Mouse (Mus musculus) CH12.LX (cell line): Measurements from ENCODE around the gene Bpnt1. TPM values are rescaled to one million over a fixed set of nuclear protein-coding genes. Genes with fewer than 3 reads are reported as not detected.

Experiments
- DNase-seq: peaks from one replicate; pipeline ENCODE4 v3.0.0-alpha.2; 2013; ENCODE audit errors: extremely low read depth
- H3K27ac ChIP-seq: 2 replicates; pipeline ENCODE4 v1.5.1; 2012; ENCODE audit warnings: low read depth, mild to moderate bottlenecking, control low read depth, moderate library complexity; ENCODE audit not compliant: insufficient read depth
- H3K27me3 ChIP-seq: replicated peaks from 2 replicates; pipeline ENCODE3; 2012; ENCODE audit warnings: inconsistent platforms
- H3K36me3 ChIP-seq, 2 experiments: replicated peaks in 1 of 2; 2 replicates each; pipeline versions ENCODE3 to v1.6.1; 2012; ENCODE audit warnings: inconsistent platforms in 1 of 2, low read length in 1 of 2, mild to moderate bottlenecking in 1 of 2, mixed read lengths in 1 of 2, moderate library complexity in 1 of 2; ENCODE audit not compliant: control insufficient read depth in 1 of 2, insufficient read depth in 1 of 2
- H3K4me1 ChIP-seq, 2 experiments: 2 replicates each; pipeline ENCODE4 v1.6.1; 2012; ENCODE audit warnings: inconsistent platforms in 1 of 2, moderate library complexity in 1 of 2; ENCODE audit not compliant: insufficient read depth in 2 of 2, control insufficient read depth in 1 of 2
- H3K4me2 ChIP-seq: 2 replicates; pipeline ENCODE4 v1.6.1; 2012; ENCODE audit warnings: low read depth, mild to moderate bottlenecking, control low read depth; ENCODE audit not compliant: poor library complexity, insufficient read depth, severe bottlenecking
- H3K4me3 ChIP-seq, 3 experiments: fragments of 150-350 bp in 1 of 3; sonication (generic) in 1 of 3; replicated peaks in 1 of 3; 2 replicates each; pipeline versions ENCODE3 to v1.5.1; 2011 to 2012; ENCODE audit warnings: low read depth in 2 of 3, low read length in 2 of 3, mild to moderate bottlenecking in 2 of 3, moderate library complexity in 2 of 3, control low read depth in 1 of 3, improper control_type of control experiment in 1 of 3, inconsistent platforms in 1 of 3, mixed read lengths in 1 of 3; ENCODE audit not compliant: poor library complexity in 1 of 3
- H3K79me2 ChIP-seq: replicated peaks from 2 replicates; pipeline ENCODE4 v1.6.1; 2012; ENCODE audit warnings: mild to moderate bottlenecking, moderate library complexity; ENCODE audit not compliant: control insufficient read depth, poor library complexity, insufficient read depth, severe bottlenecking; ENCODE audit errors: extremely low read depth
- H3K9ac ChIP-seq: 2 replicates; pipeline ENCODE4 v1.6.1; 2012; ENCODE audit warnings: low read depth, mild to moderate bottlenecking, control low read depth, moderate library complexity; ENCODE audit not compliant: insufficient read depth
- H3K9me3 ChIP-seq: replicated peaks from 2 replicates; pipeline ENCODE3; 2012; ENCODE audit warnings: low read length, inconsistent platforms, mixed read lengths
- BHLHE40 ChIP-seq: IDR thresholded peaks from 2 replicates; pipeline ENCODE4 v1.6.1; 2011; ENCODE audit warnings: mild to moderate bottlenecking, low read depth, low read length, improper control_type of control experiment
- CHD1 ChIP-seq: IDR thresholded peaks from 2 replicates; pipeline ENCODE4 v1.6.1; 2012; ENCODE audit warnings: low read depth, low read length, improper control_type of control experiment, inconsistent platforms
- CHD2 ChIP-seq: IDR thresholded peaks from 2 replicates; pipeline ENCODE4 v1.6.1; 2011; ENCODE audit warnings: low read length, improper control_type of control experiment
- CTCF ChIP-seq, 2 experiments: IDR thresholded peaks in 1 of 2; conservative IDR thresholded peaks in 1 of 2; 2 replicates each; pipeline ENCODE4 v1.5.1; 2011 to 2012; ENCODE audit warnings: low read depth in 2 of 2, low read length in 2 of 2, improper control_type of control experiment in 1 of 2, inconsistent platforms in 1 of 2, mild to moderate bottlenecking in 1 of 2, moderate library complexity in 1 of 2
- E2F4 ChIP-seq: IDR thresholded peaks from 2 replicates; pipeline ENCODE4 v1.6.1; 2011; ENCODE audit warnings: low read depth, low read length, improper control_type of control experiment; ENCODE audit not compliant: insufficient replicate concordance
- ETS1 ChIP-seq: conservative IDR thresholded peaks from 2 replicates; pipeline ENCODE4 v1.6.1; 2012; ENCODE audit warnings: low read depth, mild to moderate bottlenecking, inconsistent platforms, low read length, improper control_type of control experiment, moderate library complexity
- GABPA ChIP-seq: IDR thresholded peaks from 2 replicates; pipeline ENCODE4 v1.6.1; 2012; ENCODE audit warnings: low read depth, low read length, improper control_type of control experiment, inconsistent platforms; ENCODE audit not compliant: insufficient replicate concordance
- HCFC1 ChIP-seq: IDR thresholded peaks from 2 replicates; pipeline ENCODE4 v1.6.1; 2012; ENCODE audit warnings: low read depth, mild to moderate bottlenecking, inconsistent platforms, low read length, improper control_type of control experiment
- IRF4 ChIP-seq: IDR thresholded peaks from 2 replicates; pipeline ENCODE4 v1.6.1; 2014; ENCODE audit warnings: low read depth, mild to moderate bottlenecking, inconsistent platforms, low read length, improper control_type of control experiment
- JUND ChIP-seq: conservative IDR thresholded peaks from 2 replicates; pipeline ENCODE4 v1.6.1; 2011; ENCODE audit warnings: low read depth, low read length, improper control_type of control experiment
- KAT2A ChIP-seq: IDR thresholded peaks from 2 replicates; pipeline ENCODE4 v1.6.1; 2012; ENCODE audit warnings: low read length, improper control_type of control experiment, inconsistent platforms; ENCODE audit not compliant: insufficient replicate concordance
- MAFK ChIP-seq: IDR thresholded peaks from 2 replicates; pipeline ENCODE4 v1.6.1; 2011; ENCODE audit warnings: low read length, improper control_type of control experiment; ENCODE audit not compliant: insufficient replicate concordance
- MAX ChIP-seq: IDR thresholded peaks from 2 replicates; pipeline ENCODE4 v1.6.1; 2011; ENCODE audit warnings: low read length, improper control_type of control experiment
- MXI1 ChIP-seq: IDR thresholded peaks from 2 replicates; pipeline ENCODE4 v1.6.1; 2011; ENCODE audit warnings: mild to moderate bottlenecking, low read depth, low read length, improper control_type of control experiment
- NRF1 ChIP-seq: IDR thresholded peaks from 2 replicates; pipeline ENCODE4 v1.6.1; 2014; ENCODE audit warnings: low read depth, mild to moderate bottlenecking, inconsistent platforms, low read length, improper control_type of control experiment, moderate library complexity
- PAX5 ChIP-seq: IDR thresholded peaks from 2 replicates; pipeline ENCODE4 v1.6.1; 2012; ENCODE audit warnings: low read length, inconsistent platforms, mixed read lengths
- POLR2A ChIP-seq: IDR thresholded peaks from 2 replicates; pipeline ENCODE4 v1.6.1; 2011; ENCODE audit warnings: low read depth, mild to moderate bottlenecking, improper control_type of control experiment, low read length
- RAD21 ChIP-seq: IDR thresholded peaks from 2 replicates; pipeline ENCODE4 v1.6.1; 2011; ENCODE audit warnings: low read depth, mild to moderate bottlenecking, low read length, improper control_type of control experiment, moderate library complexity
- RCOR1 ChIP-seq: conservative IDR thresholded peaks from 2 replicates; pipeline ENCODE4 v1.6.1; 2012; ENCODE audit warnings: low read depth, mild to moderate bottlenecking, inconsistent platforms, low read length, improper control_type of control experiment
- SMC3 ChIP-seq: IDR thresholded peaks from 2 replicates; pipeline ENCODE4 v1.6.1; 2011; ENCODE audit warnings: low read depth, low read length, improper control_type of control experiment
- TCF12 ChIP-seq: IDR thresholded peaks from 2 replicates; pipeline ENCODE4 v1.6.1; 2014; ENCODE audit warnings: low read depth, mild to moderate bottlenecking, inconsistent platforms, low read length, improper control_type of control experiment
- USF2 ChIP-seq: conservative IDR thresholded peaks from 2 replicates; pipeline ENCODE4 v1.6.1; 2011; ENCODE audit warnings: low read depth, low read length, improper control_type of control experiment
- dilution Hi-C: fragments of 300-500 bp; cut with MboI; formaldehyde crosslinking; loops from 2 replicates; pipeline ENCODE4 v1.14.3; 2020; ENCODE audit warnings: low sequenced_read_pairs; ENCODE audit not compliant: extremely low pct_unique_long_range_greater_than_20kb, extremely low pct_ligation_motif_present
- in situ Hi-C: fragments of 300-500 bp; cut with MboI; formaldehyde crosslinking; loops from 3 replicates; pipeline ENCODE4 v1.14.3; 2019; ENCODE audit warnings: low sequenced_read_pairs, low pct_ligation_motif_present, low pct_unique_long_range_greater_than_20kb, mixed read lengths
- polyA plus RNA-seq: library from polyadenylated mRNA; unstranded; fragments of >175 nt; gene quantifications from 2 replicates; pipeline ENCODE4 v1.2.1, GENCODE M21; 2012; ENCODE audit warnings: low read depth; ENCODE audit not compliant: insufficient read length
- total RNA-seq, 2 experiments: library from RNA; depleted of rRNA; stranded (reverse); fragments of 300-350 nt in 1 of 2; fragments of >200 nt in 1 of 2; gene quantifications; 2 replicates each; pipeline ENCODE4 v1.2.3; 2012 to 2014

Gene Bpnt1
- total and polyA plus RNA-seq, 3 experiments, result 38.4 to 71.9 (median 59.4) TPM

DNA sequence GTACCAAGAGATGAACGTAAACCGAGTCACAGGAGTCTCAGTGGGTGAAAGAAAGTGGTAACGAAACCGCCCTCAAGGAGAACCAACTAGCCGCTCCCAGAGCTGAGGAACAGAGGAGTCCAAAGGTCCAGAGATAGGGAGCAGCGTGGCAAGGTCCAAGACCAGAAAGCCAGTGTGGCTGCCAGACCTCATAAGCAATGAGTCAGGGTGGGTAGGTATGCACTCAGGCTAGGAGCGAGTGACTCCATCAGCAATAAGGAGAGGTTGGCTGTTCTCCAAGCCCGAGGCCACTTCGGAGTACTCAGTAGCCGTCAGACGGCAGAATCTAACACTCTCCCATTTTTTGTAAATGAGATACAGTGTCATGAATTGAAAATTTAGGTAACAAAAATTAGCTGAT lies 49.1 kb upstream of the Bpnt1 start:
- H3K4me3 ChIP-seq, result no peak overlapping the region
- in situ Hi-C loops, result no loop called here
- H3K4me1 ChIP-seq, result no peaks in the 10 kb centered on the region
- no peak overlapping the region for H3K27ac ChIP-seq
- TF ChIP-seq USF2 (no peak), POLR2A (no peak), CTCF (conservative IDR thresholded peaks at IDR 0.05 in 1 of 2, IDR thresholded peaks at IDR 0.05 in 1 of 2; ENCODE audit: low read depth in 2 of 2, low read length in 2 of 2) (no peak), MAFK (no peak), TCF12 (no peak), IRF4 (no peak), GABPA (no peak)
- no peak for DNase-seq
- H3K79me2 ChIP-seq, result no peaks in the 10 kb centered on the region
- H3K4me2 ChIP-seq, result no peak overlapping the region
- H3K9me3 ChIP-seq, result no peaks in the 10 kb centered on the region
- no peaks in the 10 kb centered on the region for H3K27me3 ChIP-seq
- H3K9ac ChIP-seq, result no peak overlapping the region
- H3K36me3 ChIP-seq, result peaks cover 78 to 97% of the 10 kb centered on the region in 2 experiments
- dilution Hi-C loops, result no loop called here

- H3K4me3 ChIP-seq, result no peak overlapping the region
- no peak for DNase-seq
- no peak overlapping the region for H3K9ac ChIP-seq
- no peak for TF ChIP-seq CHD1
- no peak for TF ChIP-seq PAX5
- TF ChIP-seq USF2, result no peak
- no peak for TF ChIP-seq HCFC1
- TF ChIP-seq CHD2, result no peak
- TF ChIP-seq GABPA, result no peak
- TF ChIP-seq RAD21, result no peak
- no peak for TF ChIP-seq RCOR1
- no peak overlapping the region for H3K27ac ChIP-seq
- H3K4me1 ChIP-seq, result no peaks in the 10 kb centered on the region
- H3K4me2 ChIP-seq, result no peak overlapping the region
- peaks cover 76 to 95% of the 10 kb centered on the region in 2 experiments for H3K36me3 ChIP-seq
- dilution Hi-C loops, result no loop called here
- no peaks in the 10 kb centered on the region for H3K27me3 ChIP-seq
- H3K9me3 ChIP-seq, result no peaks in the 10 kb centered on the region
- in situ Hi-C loops, result no loop called here
- H3K79me2 ChIP-seq, result no peaks in the 10 kb centered on the region
Measured at GRCm38 (mm10) chr1:185283247-185283646, 48.7 kb upstream of the Bpnt1 start.

DNA sequence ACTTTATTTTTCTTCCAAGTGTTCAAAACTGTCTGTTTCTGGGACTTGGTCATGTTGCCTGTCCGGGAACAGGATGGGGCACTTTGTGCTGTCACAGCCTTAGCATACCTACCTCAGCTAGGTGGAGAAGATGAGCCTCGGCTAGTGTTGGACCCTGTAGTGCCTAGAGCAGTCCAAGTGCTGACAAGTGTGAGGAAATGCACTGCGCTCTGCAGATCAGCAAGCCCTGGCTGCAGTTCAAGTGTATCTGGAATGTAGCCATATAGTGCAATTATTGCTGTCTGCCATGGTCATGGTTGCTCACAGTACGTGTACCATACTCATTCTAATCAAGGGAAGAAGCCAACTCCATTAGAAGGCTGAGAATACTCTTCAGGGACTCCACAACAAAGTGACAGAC lies 47.2 kb upstream of the Bpnt1 start:
- dilution Hi-C loops, result no loop called here
- Histone ChIP-seq H3K36me3 (peaks cover 65 to 87% of the 10 kb centered on the region in 2 experiments), H3K27me3 (no peaks in the 10 kb centered on the region)

More for the DNA sequence above, 47.2 kb upstream of the Bpnt1 start:
- H3K4me1 ChIP-seq, result no peaks in the 10 kb centered on the region
- no peaks in the 10 kb centered on the region for H3K9me3 ChIP-seq
- in situ Hi-C loops, result no loop called here
- H3K79me2 ChIP-seq, result no peaks in the 10 kb centered on the region
- no peak overlapping the region for H3K4me3 ChIP-seq
- TF ChIP-seq NRF1, result no peak
- TF ChIP-seq HCFC1, result no peak
- no peak for TF ChIP-seq BHLHE40
- TF ChIP-seq JUND, result no peak
- TF ChIP-seq E2F4, result no peak
- no peak for TF ChIP-seq MXI1
- TF ChIP-seq KAT2A, result no peak
- no peak for TF ChIP-seq CHD2
- no peak for TF ChIP-seq SMC3
- no peak for TF ChIP-seq GABPA
- TF ChIP-seq ETS1, result no peak
- no peak for TF ChIP-seq MAX
- no peak for TF ChIP-seq CTCF (conservative IDR thresholded peaks at IDR 0.05 in 1 of 2, IDR thresholded peaks at IDR 0.05 in 1 of 2; ENCODE audit: low read depth in 2 of 2, low read length in 2 of 2)
- H3K4me2 ChIP-seq, result no peak overlapping the region
- DNase-seq, result no peak
- H3K9ac ChIP-seq, result no peak overlapping the region
- H3K27ac ChIP-seq, result no peak overlapping the region
